Mouse (Mus musculus) heart, embryonic 13.5 days (tissue): ENCODE results near the gene Cfap126. TPM values are rescaled to one million over a fixed set of nuclear protein-coding genes. Genes with fewer than 3 reads are reported as not detected.
A peak's percentile ranks its signal among the peaks of the same experiment; 100 is the strongest.
"Not testable (repeated sequence)": the region's sequence is repeated elsewhere in the genome, so short reads cannot be mapped to it uniquely, and the experiment has no call there.

Source experiments
- ATAC-seq: fragments of 200-750 bp; cut with Nextera tagmentation; 2 replicates; pipeline ENCODE4 v1.8.0; 2017; ENCODE audit warnings: moderate TSS enrichment; ENCODE audit not compliant: insufficient number of reproducible peaks, low FRiP score, low TSS enrichment; ENCODE audit errors: extremely low read depth
- H3K27ac ChIP-seq: fragments of 300-500 bp; sonication (generic); replicated peaks from 2 replicates; pipeline ENCODE4 v1.5.1; 2015; ENCODE audit warnings: moderate library complexity, mild to moderate bottlenecking, inconsistent platforms
- H3K27me3 ChIP-seq: fragments of 300-500 bp; sonication (generic); replicated peaks from 2 replicates; pipeline ENCODE4 v1.6.1; 2015; ENCODE audit warnings: mild to moderate bottlenecking, inconsistent platforms
- H3K36me3 ChIP-seq: fragments of 300-500 bp; sonication (generic); 2 replicates; pipeline ENCODE4 v1.6.1; 2015; ENCODE audit warnings: mild to moderate bottlenecking, inconsistent platforms
- H3K4me1 ChIP-seq: fragments of 300-500 bp; sonication (generic); 2 replicates; pipeline ENCODE4 v1.6.1; 2015; ENCODE audit warnings: inconsistent platforms
- H3K4me2 ChIP-seq: fragments of 300-500 bp; sonication (generic); 2 replicates; pipeline ENCODE4 v1.6.1; 2015; ENCODE audit warnings: inconsistent platforms, mild to moderate bottlenecking, moderate library complexity
- H3K4me3 ChIP-seq: fragments of 300-500 bp; sonication (generic); 2 replicates; pipeline ENCODE4 v1.5.1; 2015; ENCODE audit warnings: moderate library complexity, mild to moderate bottlenecking, inconsistent platforms
- H3K9ac ChIP-seq: fragments of 300-500 bp; sonication (generic); 2 replicates; pipeline ENCODE4 v1.6.1; 2015; ENCODE audit warnings: inconsistent platforms, mild to moderate bottlenecking, moderate library complexity
- H3K9me3 ChIP-seq: fragments of 300-500 bp; sonication (generic); 2 replicates; pipeline ENCODE4 v1.6.1; 2016; ENCODE audit warnings: inconsistent platforms
- WGBS: fragments of 180-500 bp; shearing (Covaris S2); methylation state at CpG from one replicate; pipeline ENCODE4 v1.1.7; 2015; ENCODE audit warnings: mixed read lengths; 5-methylcytosine and 5-hydroxymethylcytosine counted together
- polyA plus RNA-seq: library from polyadenylated mRNA; unstranded; fragments of >200 nt; fragmentation: Nextera tagmentation; extraction: Ambion mirVana; gene quantifications from 2 replicates; pipeline ENCODE4 v1.2.1, GENCODE M21; 2015

Cfap126 gene
- polyA plus RNA-seq, 1 experiment from 2014 or later = 2.8 TPM

- not testable (repeated sequence) for H3K27ac ChIP-seq
- WGBS = 35% methylated on average over 5 of the region's 5 CpGs
Observed at GRCm38 (mm10) chr1:171077192-171077591, 36.5 kb upstream of the Cfap126 start.

GRCm38 (mm10) chr1:171077955-171078354 is 35.8 kb upstream of the Cfap126 start:
- not testable (repeated sequence) for H3K27ac ChIP-seq, ATAC-seq, H3K4me1 ChIP-seq, H3K36me3 ChIP-seq, H3K9ac ChIP-seq, H3K9me3 ChIP-seq
- H3K27me3 ChIP-seq = peaks cover 40% of the 10 kb centered on the region
- WGBS = 5% methylated on average over 17 of the region's 27 CpGs
- peak overlapping the region; percentile 59 for H3K4me2 ChIP-seq
- peak overlapping the region; percentile 31 for H3K4me3 ChIP-seq

More at GRCm38 (mm10) chr1:171077192-171077591, 36.5 kb upstream of the Cfap126 start:
- H3K36me3 ChIP-seq, H3K9ac ChIP-seq, H3K4me1 ChIP-seq, H3K4me3 ChIP-seq, ATAC-seq, H3K4me2 ChIP-seq, H3K9me3 ChIP-seq: not testable (repeated sequence)
- H3K27me3 ChIP-seq = peaks cover 40% of the 10 kb centered on the region

- peak overlapping the region; percentile 31 for H3K4me3 ChIP-seq
- peak overlapping the region; percentile 59 for H3K4me2 ChIP-seq
- peaks cover 40% of the 10 kb centered on the region for H3K27me3 ChIP-seq
- not testable (repeated sequence) for ATAC-seq, H3K27ac ChIP-seq, H3K9ac ChIP-seq, H3K9me3 ChIP-seq, H3K36me3 ChIP-seq, H3K4me1 ChIP-seq
- WGBS = 21% methylated on average over 12 of the region's 12 CpGs
Observed at GRCm38 (mm10) chr1:171078419-171078818, 35.3 kb upstream of the Cfap126 start.

- H3K27me3 ChIP-seq = peaks cover 32% of the 10 kb centered on the region
- WGBS = 0% methylated on average over 1 of the region's 35 CpGs
- H3K9ac ChIP-seq, H3K9me3 ChIP-seq, H3K36me3 ChIP-seq, H3K27ac ChIP-seq, H3K4me3 ChIP-seq, H3K4me1 ChIP-seq: not testable (repeated sequence)
- ATAC-seq = peak; percentile 20; the same call in 1 of the 2 replicates
- H3K4me2 ChIP-seq = peak overlapping the region; percentile 34; the same call in 1 of the 2 replicates
Observed at GRCm38 (mm10) chr1:171079345-171079744, 34.4 kb upstream of the Cfap126 start.

GRCm38 (mm10) chr1:171079825-171080224 is 33.9 kb upstream of the Cfap126 start:
- ATAC-seq = peak; percentile 25; the same call in 1 of the 2 replicates
- not testable (repeated sequence) for H3K4me1 ChIP-seq, H3K4me2 ChIP-seq, H3K36me3 ChIP-seq, H3K27ac ChIP-seq, H3K4me3 ChIP-seq, H3K9me3 ChIP-seq, H3K9ac ChIP-seq
- WGBS = no CpG with 5 or more reads among the region's 43 CpGs
- H3K27me3 ChIP-seq = peaks cover 31% of the 10 kb centered on the region

- not testable (repeated sequence) for ATAC-seq, H3K36me3 ChIP-seq, H3K27ac ChIP-seq, H3K4me1 ChIP-seq, H3K9ac ChIP-seq, H3K4me2 ChIP-seq, H3K4me3 ChIP-seq, H3K9me3 ChIP-seq
- H3K27me3 ChIP-seq = peaks cover 38% of the 10 kb centered on the region
- WGBS = 35% methylated on average over 9 of the region's 17 CpGs
Observed at GRCm38 (mm10) chr1:171081512-171082231, 32.0 kb upstream of the Cfap126 start.

GRCm38 (mm10) chr1:171085718-171086117 is 28.0 kb upstream of the Cfap126 start:
- Histone ChIP-seq H3K36me3 (no peaks in the 10 kb centered on the region), H3K4me2 (peak overlapping the region; percentile 87), H3K4me1 (peaks cover 13% of the 10 kb centered on the region), H3K27ac (no peak overlapping the region), H3K9me3 (no peaks in the 10 kb centered on the region), H3K4me3 (peak overlapping the region; percentile 55), H3K9ac (peak overlapping the region; percentile 76), H3K27me3 (peaks cover 37% of the 10 kb centered on the region)
- ATAC-seq = no peak
- under 1% methylated on average over 26 of the region's 26 CpGs for WGBS

- peak overlapping the region; percentile 44; the same call in 1 of the 2 replicates for H3K9ac ChIP-seq
- not testable (repeated sequence) for H3K36me3 ChIP-seq, ATAC-seq, H3K9me3 ChIP-seq, H3K27ac ChIP-seq
- peaks cover 13% of the 10 kb centered on the region for H3K4me1 ChIP-seq
- H3K4me2 ChIP-seq = peak overlapping the region; percentile 55
- WGBS = 7% methylated on average over 10 of the region's 10 CpGs
- peak overlapping the region; percentile 20 for H3K4me3 ChIP-seq
- peaks cover 29% of the 10 kb centered on the region for H3K27me3 ChIP-seq
Observed at GRCm38 (mm10) chr1:171088237-171088869, 25.4 kb upstream of the Cfap126 start.

GRCm38 (mm10) chr1:171089891-171090290 is 23.8 kb upstream of the Cfap126 start:
- no peak overlapping the region for H3K27ac ChIP-seq
- no peaks in the 10 kb centered on the region for H3K36me3 ChIP-seq
- no peak overlapping the region for H3K9ac ChIP-seq
- no peak overlapping the region for H3K4me2 ChIP-seq
- no peak for ATAC-seq
- H3K4me1 ChIP-seq = peaks cover 13% of the 10 kb centered on the region
- WGBS = 85% methylated on average over 1 of the region's 1 CpGs
- peaks cover 29% of the 10 kb centered on the region for H3K27me3 ChIP-seq
- H3K9me3 ChIP-seq = no peaks in the 10 kb centered on the region
- H3K4me3 ChIP-seq = no peak overlapping the region

- 36% methylated on average over 2 of the region's 2 CpGs for WGBS
- no peak overlapping the region for H3K4me2 ChIP-seq
- H3K4me3 ChIP-seq = no peak overlapping the region
- no peaks in the 10 kb centered on the region for H3K9me3 ChIP-seq
- H3K27me3 ChIP-seq = peaks cover 25% of the 10 kb centered on the region
- H3K36me3 ChIP-seq = no peaks in the 10 kb centered on the region
- ATAC-seq = no peak
- no peak overlapping the region for H3K9ac ChIP-seq
- H3K4me1 ChIP-seq = peaks cover 11% of the 10 kb centered on the region
- H3K27ac ChIP-seq = no peak overlapping the region
Observed at GRCm38 (mm10) chr1:171090761-171091160, 23.0 kb upstream of the Cfap126 start.

- Histone ChIP-seq H3K9me3 (no peaks in the 10 kb centered on the region), H3K27ac (no peak overlapping the region), H3K4me2 (no peak overlapping the region), H3K4me1 (peaks cover 21% of the 10 kb centered on the region), H3K9ac (no peak overlapping the region), H3K36me3 (no peaks in the 10 kb centered on the region), H3K27me3 (peaks cover 3% of the 10 kb centered on the region; the same call in 1 of the 2 replicates), H3K4me3 (no peak overlapping the region)
- WGBS = 33% methylated on average over 4 of the region's 4 CpGs
- ATAC-seq = no peak
Observed at GRCm38 (mm10) chr1:171094424-171094823, 19.3 kb upstream of the Cfap126 start.
